Mouse (Mus musculus): ENCODE results near the gene Fkbp10. TPM values are rescaled to one million over a fixed set of nuclear protein-coding genes. Genes with fewer than 3 reads are reported as not detected.

The Fkbp10 gene
- polyA plus RNA-seq, 1 experiment from 2014 or later = 113 TPM

DNA sequence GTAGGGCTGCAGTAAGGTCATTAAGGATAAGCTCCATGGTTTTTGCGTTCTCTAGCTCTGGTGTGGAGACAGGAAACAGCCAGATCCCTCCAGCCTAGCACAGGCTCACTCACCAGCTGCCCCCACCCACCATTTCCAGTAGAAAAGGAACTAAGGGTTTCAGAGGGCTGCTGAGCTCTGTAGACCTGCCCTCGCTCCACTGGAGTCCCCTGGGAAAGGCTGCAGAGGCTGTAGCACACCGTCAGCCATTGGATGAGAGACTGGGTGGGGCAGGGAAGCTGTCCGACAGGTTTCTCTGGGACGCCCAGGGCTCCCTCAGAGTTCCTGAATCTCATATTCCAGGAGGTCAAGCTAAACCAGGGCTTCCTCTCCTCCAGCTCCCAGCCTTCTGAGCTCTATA, 28.9 kb upstream of the Fkbp10 start:
- Histone ChIP-seq H3K9ac (no peak overlapping the region), H3K4me2 (replicated peaks) (no peak overlapping the region), H3K4me3 (no peak overlapping the region), H3K27me3 (no peaks in the 10 kb centered on the region), H3K36me3 (peaks cover 39% of the 10 kb centered on the region), H3K27ac (peak overlapping the region; percentile 66), H3K4me1 (peaks cover 31% of the 10 kb centered on the region), H3K9me3 (no peaks in the 10 kb centered on the region)
- ATAC-seq (ENCODE audit: insufficient number of reproducible peaks, insufficient read depth, low FRiP score, low TSS enrichment) = no peak
- 31% methylated on average over 5 of the region's 5 CpGs for WGBS

DNA sequence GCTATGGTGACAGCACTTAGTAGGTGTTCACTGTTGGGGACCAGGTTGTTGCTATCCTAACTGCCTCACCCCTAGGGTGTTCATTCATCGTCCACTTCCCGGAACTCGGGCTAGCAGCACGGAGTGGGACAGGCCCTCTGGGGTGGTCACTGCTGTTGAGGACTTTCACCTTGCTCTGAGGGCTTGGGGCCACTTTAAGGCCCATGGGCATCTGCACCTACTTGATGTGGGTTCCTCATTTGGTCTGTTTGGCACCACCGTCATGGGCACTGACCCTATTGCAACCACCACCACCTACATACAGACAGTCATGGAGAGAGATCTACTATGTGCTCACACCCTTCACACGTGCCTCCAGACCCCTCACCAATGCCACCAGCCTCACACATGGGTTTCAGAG, 28.4 kb upstream of the Fkbp10 start:
- no peak for ATAC-seq (ENCODE audit: insufficient number of reproducible peaks, insufficient read depth, low FRiP score, low TSS enrichment)
- Histone ChIP-seq H3K4me1 (peaks cover 31% of the 10 kb centered on the region), H3K9me3 (no peaks in the 10 kb centered on the region), H3K27me3 (no peaks in the 10 kb centered on the region), H3K9ac (no peak overlapping the region), H3K36me3 (peaks cover 34% of the 10 kb centered on the region), H3K4me2 (replicated peaks) (no peak overlapping the region), H3K4me3 (no peak overlapping the region), H3K27ac (peak overlapping the region; percentile 66)
- 87% methylated on average over 6 of the region's 6 CpGs for WGBS

DNA sequence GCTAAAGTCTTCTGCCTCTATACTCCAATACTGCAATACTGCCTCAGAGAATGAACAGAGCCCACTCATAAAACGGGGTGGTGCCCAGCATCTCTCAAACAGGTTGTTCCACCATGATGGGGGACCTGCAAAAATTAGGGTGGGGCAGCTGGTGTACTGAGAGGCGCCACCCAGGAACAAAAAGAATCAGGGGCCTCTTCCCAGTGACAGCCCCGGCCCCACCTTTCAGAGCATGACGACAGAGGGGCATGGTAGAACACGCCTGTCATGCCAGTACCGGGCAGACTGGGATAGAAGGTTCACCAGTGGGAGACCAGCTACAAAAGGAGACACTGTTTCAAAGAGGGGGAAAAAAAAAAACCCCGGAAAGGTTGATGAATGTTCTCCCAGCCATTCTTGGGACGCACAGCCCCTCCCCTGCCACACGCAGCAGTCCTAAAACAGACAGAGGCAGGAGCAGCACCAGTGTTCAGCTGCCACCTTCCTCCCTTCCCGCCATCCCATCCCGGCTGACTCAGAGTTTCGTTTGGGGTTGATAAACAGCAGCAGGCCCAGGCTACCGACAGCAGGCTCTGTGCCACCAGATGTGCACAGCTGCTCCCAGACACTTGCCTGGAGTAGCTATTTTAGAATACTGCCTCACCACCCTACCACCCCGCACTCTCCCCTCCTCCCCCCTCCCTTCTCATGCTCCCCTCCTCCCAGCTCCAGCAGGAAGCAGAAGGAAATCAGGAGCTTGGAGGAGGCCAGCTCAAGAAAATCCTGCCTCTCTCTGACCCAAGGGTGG, 27.7 kb upstream of the Fkbp10 start:
- H3K4me1 ChIP-seq = peaks cover 31% of the 10 kb centered on the region
- no peak overlapping the region for H3K9ac ChIP-seq
- H3K9me3 ChIP-seq = no peaks in the 10 kb centered on the region
- peaks cover 28% of the 10 kb centered on the region for H3K36me3 ChIP-seq
- no peaks in the 10 kb centered on the region for H3K27me3 ChIP-seq
- ATAC-seq (ENCODE audit: insufficient number of reproducible peaks, insufficient read depth, low FRiP score, low TSS enrichment) = no peak
- no peak overlapping the region for H3K4me3 ChIP-seq
- peak overlapping the region; percentile 27; the same call in 1 of the 2 replicates for H3K4me2 ChIP-seq (replicated peaks)
- H3K27ac ChIP-seq = peak overlapping the region; percentile 66
- WGBS = 37% methylated on average over 14 of the region's 14 CpGs

DNA sequence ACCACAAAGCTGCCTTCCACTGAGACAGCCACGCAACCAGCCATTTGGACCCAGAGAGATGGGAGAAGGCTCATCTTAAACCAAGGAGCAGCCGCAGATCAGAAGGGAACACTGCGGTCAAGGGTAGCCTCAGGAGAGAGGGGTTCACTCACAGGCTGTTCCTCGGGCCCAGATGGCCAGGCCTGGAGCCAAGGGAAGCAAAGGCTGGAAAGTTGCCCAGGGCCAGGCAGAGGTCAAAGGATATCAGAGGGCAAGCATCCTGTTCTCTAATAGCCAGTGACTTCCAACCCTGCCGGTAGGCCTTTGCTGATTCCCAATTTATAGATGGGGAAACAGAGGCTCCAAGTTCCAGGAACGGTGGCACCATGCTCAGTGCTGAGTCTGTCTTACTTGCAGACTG, 26.9 kb upstream of the Fkbp10 start:
- Histone ChIP-seq H3K27me3 (no peaks in the 10 kb centered on the region), H3K4me3 (no peak overlapping the region), H3K27ac (peak overlapping the region; percentile 64), H3K36me3 (peaks cover 20% of the 10 kb centered on the region; the same call in 1 of the 2 replicates), H3K4me1 (peaks cover 31% of the 10 kb centered on the region), H3K4me2 (replicated peaks) (0 out of 2 replicates have a peak overlapping the region, but pooled peaks have one; percentile 27), H3K9ac (no peak overlapping the region), H3K9me3 (no peaks in the 10 kb centered on the region)
- ATAC-seq (ENCODE audit: insufficient number of reproducible peaks, insufficient read depth, low FRiP score, low TSS enrichment) = no peak
- 70% methylated on average over 6 of the region's 6 CpGs for WGBS

DNA sequence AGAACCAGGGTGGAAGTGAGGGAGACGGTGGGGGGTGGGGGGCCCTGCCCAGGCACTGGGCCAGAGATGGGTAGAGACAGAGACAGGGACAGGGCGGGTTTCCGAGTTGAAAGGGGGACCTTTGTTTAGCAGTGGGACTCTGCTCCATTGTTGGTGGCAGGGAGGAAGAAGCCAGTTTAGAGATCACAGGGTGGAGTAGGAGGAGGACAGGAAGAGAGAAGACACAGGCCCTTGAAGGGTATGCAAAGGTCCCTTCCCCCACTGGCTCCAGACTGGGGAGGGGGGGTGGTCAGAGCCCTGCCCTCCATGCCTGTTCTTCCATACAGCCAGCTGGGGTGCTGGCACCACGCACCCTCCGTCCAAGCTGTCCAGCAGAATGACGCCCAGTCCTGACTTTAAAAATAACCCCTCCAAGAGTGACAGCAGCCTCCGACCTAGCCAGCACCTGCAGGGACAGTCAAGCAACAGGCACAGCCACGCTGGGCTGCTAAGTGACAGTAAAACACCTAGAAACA, 25.5 kb upstream of the Fkbp10 start:
- Histone ChIP-seq H3K36me3 (peaks cover 9% of the 10 kb centered on the region; the same call in 1 of the 2 replicates), H3K4me1 (peaks cover 31% of the 10 kb centered on the region), H3K27me3 (no peaks in the 10 kb centered on the region), H3K9me3 (no peaks in the 10 kb centered on the region), H3K9ac (no peak overlapping the region), H3K27ac (peak overlapping the region; percentile 26; the same call in 1 of the 2 replicates), H3K4me3 (no peak overlapping the region), H3K4me2 (replicated peaks) (0 out of 2 replicates have a peak overlapping the region, but pooled peaks have one; percentile 3)
- WGBS = 39% methylated on average over 8 of the region's 8 CpGs
- no peak for ATAC-seq (ENCODE audit: insufficient number of reproducible peaks, insufficient read depth, low FRiP score, low TSS enrichment)

DNA sequence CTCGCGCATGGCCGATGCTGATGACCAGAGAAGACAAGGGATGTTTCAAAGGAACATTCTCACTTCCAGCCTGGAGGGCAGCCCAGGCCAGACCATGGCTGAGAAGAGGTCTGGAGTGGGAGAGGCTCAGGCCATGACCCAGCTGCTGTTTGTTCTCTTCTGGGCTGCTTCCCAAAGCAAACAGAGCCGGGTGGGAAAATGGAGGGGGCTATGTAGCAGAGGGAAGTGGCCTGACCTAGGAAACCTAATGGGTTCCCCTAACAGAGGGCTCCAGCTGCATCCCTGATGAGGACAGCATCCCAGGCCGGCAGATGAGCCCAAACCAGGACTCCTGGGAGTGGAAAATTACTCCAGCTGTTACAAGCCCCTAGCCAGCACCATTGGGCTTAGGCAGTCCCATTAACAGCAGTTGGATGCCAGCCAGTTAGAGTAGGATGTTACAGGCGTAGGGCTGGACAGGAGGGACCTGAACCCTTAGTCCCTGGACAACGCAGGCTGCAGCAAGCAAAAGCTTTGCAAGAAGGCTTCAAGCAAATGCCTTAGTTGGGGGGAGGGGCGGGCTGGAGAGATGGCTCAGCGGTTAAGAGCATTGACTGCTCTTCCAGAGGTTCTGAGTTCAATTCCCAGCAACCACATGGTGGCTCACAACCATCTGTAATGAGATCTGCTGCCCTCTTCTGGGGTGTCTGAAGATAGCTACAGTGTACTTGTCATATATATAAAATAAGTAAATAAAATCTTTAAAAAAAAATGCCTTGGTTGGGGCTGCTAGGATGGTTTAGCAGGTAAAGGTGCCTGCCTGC, 24.2 kb upstream of the Fkbp10 start:
- Histone ChIP-seq H3K4me2 (replicated peaks) (no peak overlapping the region), H3K27ac (0 out of 2 replicates have a peak overlapping the region, but pooled peaks have one; percentile 26), H3K9ac (no peak overlapping the region), H3K9me3 (no peaks in the 10 kb centered on the region), H3K27me3 (no peaks in the 10 kb centered on the region), H3K36me3 (no peaks in the 10 kb centered on the region), H3K4me1 (peaks cover 44% of the 10 kb centered on the region), H3K4me3 (no peak overlapping the region)
- ATAC-seq (ENCODE audit: insufficient number of reproducible peaks, insufficient read depth, low FRiP score, low TSS enrichment) = no peak
- 65% methylated on average over 9 of the region's 9 CpGs for WGBS

DNA sequence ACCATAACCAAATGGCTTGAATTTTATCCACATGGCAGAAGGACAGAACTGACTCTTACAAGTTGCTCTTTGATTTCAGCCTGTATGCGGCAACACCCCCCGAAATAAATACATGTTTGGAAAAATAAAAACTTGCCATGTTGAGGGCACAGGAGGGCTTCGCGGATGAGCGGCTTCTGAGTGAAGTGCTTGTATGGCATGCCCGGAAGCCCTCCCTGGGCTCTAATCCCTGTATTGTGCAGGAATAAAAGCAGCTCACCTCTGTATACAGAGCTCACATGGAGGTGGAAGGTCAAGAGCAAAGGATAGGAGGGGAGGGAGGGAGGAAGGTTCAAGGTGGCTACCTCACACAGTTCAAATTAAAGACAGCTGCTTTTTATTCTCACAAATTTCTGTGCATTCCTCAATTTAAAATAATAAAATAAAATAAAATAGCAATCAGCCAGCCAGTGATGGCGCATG, 23.6 kb upstream of the Fkbp10 start:
- Histone ChIP-seq H3K27me3 (no peaks in the 10 kb centered on the region), H3K36me3 (no peaks in the 10 kb centered on the region), H3K9me3 (no peaks in the 10 kb centered on the region), H3K4me3 (no peak overlapping the region), H3K4me2 (replicated peaks) (no peak overlapping the region), H3K9ac (no peak overlapping the region), H3K27ac (no peak overlapping the region), H3K4me1 (peaks cover 48% of the 10 kb centered on the region)
- ATAC-seq (ENCODE audit: insufficient number of reproducible peaks, insufficient read depth, low FRiP score, low TSS enrichment) = no peak
- 84% methylated on average over 7 of the region's 7 CpGs for WGBS

DNA sequence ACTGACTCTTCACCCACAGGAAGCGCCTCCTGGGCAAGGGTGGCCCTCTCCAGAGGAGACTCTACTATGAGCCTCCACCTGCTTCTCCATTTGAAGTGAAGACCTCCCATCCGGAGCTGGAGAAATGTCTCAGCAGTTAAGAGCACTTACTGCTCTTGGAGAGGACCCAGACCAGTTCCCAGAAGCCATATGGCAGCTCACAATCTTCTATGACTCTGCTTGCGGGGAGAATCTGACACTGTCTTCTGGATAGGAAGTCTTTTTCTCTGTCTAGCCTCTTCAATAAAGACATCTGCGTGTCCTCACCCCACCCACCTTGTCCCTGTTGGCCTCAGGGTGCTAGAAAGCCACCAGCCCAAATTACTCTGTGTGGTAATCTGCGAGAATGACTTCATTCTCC, 22.5 kb upstream of the Fkbp10 start:
- peaks cover 44% of the 10 kb centered on the region for H3K4me1 ChIP-seq
- ATAC-seq (ENCODE audit: insufficient number of reproducible peaks, insufficient read depth, low FRiP score, low TSS enrichment) = no peak
- no peaks in the 10 kb centered on the region for H3K36me3 ChIP-seq
- no peak overlapping the region for H3K4me2 ChIP-seq (replicated peaks)
- H3K27me3 ChIP-seq = no peaks in the 10 kb centered on the region
- no peak overlapping the region for H3K9ac ChIP-seq
- H3K4me3 ChIP-seq = no peak overlapping the region
- no peaks in the 10 kb centered on the region for H3K9me3 ChIP-seq
- 86% methylated on average over 5 of the region's 5 CpGs for WGBS
- H3K27ac ChIP-seq = no peak overlapping the region

DNA sequence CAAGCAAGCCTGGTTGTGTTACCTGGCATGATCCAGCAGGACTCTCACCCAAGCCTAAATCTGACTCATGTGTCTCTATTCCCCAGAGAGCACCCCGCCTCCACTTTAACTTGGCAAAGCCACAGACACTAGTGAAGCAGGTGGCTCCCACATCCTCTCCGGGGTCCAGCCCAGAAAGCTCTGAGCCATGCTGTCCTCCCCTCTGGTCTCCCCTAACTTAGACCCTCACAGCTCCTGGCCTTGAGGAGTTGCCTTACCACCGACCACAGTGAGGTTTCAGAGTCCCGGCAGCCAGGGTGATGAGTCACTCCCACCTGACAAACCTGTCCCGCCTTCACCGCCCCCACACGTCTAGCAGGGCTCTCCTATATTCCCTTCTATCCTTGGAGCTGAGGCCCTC, 21.8 kb upstream of the Fkbp10 start:
- no peak overlapping the region for H3K27ac ChIP-seq
- no peaks in the 10 kb centered on the region for H3K27me3 ChIP-seq
- no peak overlapping the region for H3K4me3 ChIP-seq
- no peak overlapping the region for H3K9ac ChIP-seq
- peaks cover 36% of the 10 kb centered on the region for H3K4me1 ChIP-seq
- no peaks in the 10 kb centered on the region for H3K9me3 ChIP-seq
- no peak overlapping the region for H3K4me2 ChIP-seq (replicated peaks)
- ATAC-seq (ENCODE audit: insufficient number of reproducible peaks, insufficient read depth, low FRiP score, low TSS enrichment) = no peak
- no peaks in the 10 kb centered on the region for H3K36me3 ChIP-seq
- WGBS = 81% methylated on average over 7 of the region's 7 CpGs

DNA sequence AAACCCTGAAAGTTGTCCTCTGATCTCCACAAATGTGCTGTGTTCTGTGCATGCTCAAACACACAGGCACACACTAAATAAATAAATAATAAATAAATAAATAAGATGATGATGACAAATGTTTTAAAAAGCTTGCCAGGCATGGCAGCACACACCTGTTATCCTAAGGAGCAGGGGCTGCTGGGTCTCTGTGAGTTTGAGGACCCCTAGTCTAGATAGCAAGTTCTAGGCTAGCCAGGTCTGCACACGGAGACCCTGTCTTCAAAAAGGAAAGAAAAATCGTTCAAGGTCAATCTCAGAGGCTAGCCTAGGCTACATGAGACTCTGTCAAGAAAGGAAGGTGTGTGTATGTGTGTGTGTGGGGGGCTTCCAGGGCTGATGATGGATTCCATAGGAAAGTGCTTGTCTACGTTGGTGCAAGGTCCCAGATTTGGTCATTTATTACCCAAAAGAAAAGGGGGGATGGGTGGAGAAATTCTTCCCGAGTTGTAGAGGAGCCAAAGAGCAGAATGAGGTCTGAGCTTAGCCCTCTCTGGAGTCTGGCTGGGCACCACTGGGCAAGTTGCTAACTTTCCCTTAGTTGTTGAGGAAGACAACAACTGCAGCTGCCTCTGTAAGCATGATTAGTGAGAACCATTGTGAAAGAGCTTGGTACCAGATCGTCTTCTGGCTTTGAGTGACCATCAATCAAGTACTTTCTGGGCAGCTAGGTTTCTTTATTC, 21.0 kb upstream of the Fkbp10 start:
- Histone ChIP-seq H3K36me3 (no peaks in the 10 kb centered on the region), H3K27me3 (no peaks in the 10 kb centered on the region), H3K4me2 (replicated peaks) (0 out of 2 replicates have a peak overlapping the region, but pooled peaks have one; percentile 79), H3K4me3 (no peak overlapping the region), H3K9me3 (no peaks in the 10 kb centered on the region), H3K4me1 (peaks cover 35% of the 10 kb centered on the region), H3K27ac (no peak overlapping the region), H3K9ac (no peak overlapping the region)
- ATAC-seq (ENCODE audit: insufficient number of reproducible peaks, insufficient read depth, low FRiP score, low TSS enrichment) = no peak
- 78% methylated on average over 5 of the region's 5 CpGs for WGBS

DNA sequence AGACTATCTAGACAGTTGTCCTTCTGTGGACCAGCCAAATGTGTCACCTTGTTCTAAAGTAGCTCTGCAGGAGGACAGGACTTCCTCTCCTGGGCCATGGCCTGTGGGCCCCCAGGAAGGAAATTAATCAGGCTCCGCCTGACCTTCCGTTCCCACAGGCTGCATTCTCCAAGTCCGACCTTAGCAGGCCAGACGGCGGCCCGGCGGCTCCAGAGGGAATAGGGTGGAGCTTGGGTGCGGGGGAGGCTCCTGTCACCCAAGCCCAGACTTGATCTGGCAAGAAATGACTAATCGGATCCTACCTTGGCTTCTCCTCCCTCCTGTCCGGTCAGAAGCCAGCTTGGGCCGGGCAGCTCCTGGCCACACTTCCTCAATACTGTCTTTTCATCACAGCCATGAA, 20.3 kb upstream of the Fkbp10 start:
- H3K27ac ChIP-seq = no peak overlapping the region
- peak overlapping the region; percentile 63; the same call in 1 of the 2 replicates for H3K4me3 ChIP-seq
- peak overlapping the region; percentile 79 for H3K4me2 ChIP-seq (replicated peaks)
- no peaks in the 10 kb centered on the region for H3K9me3 ChIP-seq
- no peak overlapping the region for H3K9ac ChIP-seq
- 32% methylated on average over 11 of the region's 11 CpGs for WGBS
- no peak for ATAC-seq (ENCODE audit: insufficient number of reproducible peaks, insufficient read depth, low FRiP score, low TSS enrichment)
- peaks cover 32% of the 10 kb centered on the region for H3K4me1 ChIP-seq
- no peaks in the 10 kb centered on the region for H3K36me3 ChIP-seq
- no peaks in the 10 kb centered on the region for H3K27me3 ChIP-seq

All from embryonic facial prominence, embryonic 12.5 days (tissue).